Comparison of ENCODE assay signal across 14 mouse cellular contexts in genomic region chr10:107503430-107503829, GRCm38 (mm10). TPM values are rescaled to one million over a fixed set of nuclear protein-coding genes. Genes with fewer than 3 reads are reported as not detected.
"Had no signal": no experiment of that assay in that cellular context is flagged by ENCODE, and none has a peak within 500 bp of the region (broad histone marks: within the 10 kb centered on the region; RNA-seq: fewer than 3 reads in every experiment).

No protein-coding gene starts in this region.

- DNase-seq: kidney, adult 2 months; kidney, postnatal 36 days; liver; liver, embryonic 13.5 days; liver, postnatal 0 days; right cerebral cortex, postnatal 4 days; spleen, adult 18-20 months; thymus, adult 18-20 months; thymus, postnatal 14 days had no signal

RNA-seq across cellular contexts. Expression of gene Myf6, which starts 8.9 kb away (rescaled TPM):
- total RNA-seq: layer of hippocampus, adult 18-20 months; layer of hippocampus, postnatal 10 days; left cerebral cortex, postnatal 36 days; megakaryocyte progenitor cell, adult 5-6 weeks; midbrain, postnatal 0 days had no signal

RNA-seq across cellular contexts. Expression of gene Myf5, which starts 17.5 kb away (rescaled TPM):
- total RNA-seq: layer of hippocampus, adult 18-20 months; layer of hippocampus, postnatal 10 days; left cerebral cortex, postnatal 36 days; megakaryocyte progenitor cell, adult 5-6 weeks; midbrain, postnatal 0 days had no signal
